Mouse (Mus musculus) cerebellum, adult 9-10 months (tissue): Measurements from ENCODE around the gene Tepp.

ENCODE experiments used
- DNase-seq: peaks from one replicate; pipeline ENCODE4 v3.0.0; 2022

Gene Tepp

GRCm38 (mm10) chr8:95331720-95332436 lies 21.5 kb downstream of the Tepp start, which contains the start of the genes Zfp319 and Usb1:
TSS of gene Zfp319 (minus strand) at chr8:95331950.
TSS of gene Usb1 (plus strand) at chr8:95332284.
- DNase-seq: peak; percentile 93

- DNase-seq: peak; percentile 35
These were observed 22.3 kb downstream of the Tepp start for GRCm38 (mm10) chr8:95332437-95333199.

GRCm38 (mm10) chr8:95335706-95336105 lies 25.3 kb downstream of the Tepp start:
- no peak for DNase-seq

GRCm38 (mm10) chr8:95336363-95336762 lies 26.0 kb downstream of the Tepp start:
- no peak for DNase-seq

- DNase-seq: no peak
These were observed 31.4 kb downstream of the Tepp start for GRCm38 (mm10) chr8:95341721-95342120.

DNA sequence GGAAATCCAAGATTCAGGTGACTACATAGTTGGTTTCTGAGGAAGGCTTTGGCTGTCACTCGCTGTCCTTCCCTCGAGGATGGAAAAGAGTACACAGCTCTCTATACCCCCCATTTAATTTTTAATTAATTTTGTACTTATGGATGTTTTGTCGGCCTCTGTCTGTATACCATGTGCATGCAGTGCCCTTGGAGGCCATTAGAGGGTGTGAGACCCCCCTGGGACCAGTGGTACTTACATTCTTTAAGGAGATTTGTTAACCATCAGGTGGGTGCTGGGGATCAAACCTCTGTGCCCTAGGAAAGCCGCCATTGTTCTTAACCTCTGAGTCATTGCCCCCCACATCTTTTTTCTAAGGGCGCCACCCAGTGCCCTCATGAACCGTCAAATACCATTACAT lies 34.3 kb downstream of the Tepp start:
- DNase-seq: no peak

DNA sequence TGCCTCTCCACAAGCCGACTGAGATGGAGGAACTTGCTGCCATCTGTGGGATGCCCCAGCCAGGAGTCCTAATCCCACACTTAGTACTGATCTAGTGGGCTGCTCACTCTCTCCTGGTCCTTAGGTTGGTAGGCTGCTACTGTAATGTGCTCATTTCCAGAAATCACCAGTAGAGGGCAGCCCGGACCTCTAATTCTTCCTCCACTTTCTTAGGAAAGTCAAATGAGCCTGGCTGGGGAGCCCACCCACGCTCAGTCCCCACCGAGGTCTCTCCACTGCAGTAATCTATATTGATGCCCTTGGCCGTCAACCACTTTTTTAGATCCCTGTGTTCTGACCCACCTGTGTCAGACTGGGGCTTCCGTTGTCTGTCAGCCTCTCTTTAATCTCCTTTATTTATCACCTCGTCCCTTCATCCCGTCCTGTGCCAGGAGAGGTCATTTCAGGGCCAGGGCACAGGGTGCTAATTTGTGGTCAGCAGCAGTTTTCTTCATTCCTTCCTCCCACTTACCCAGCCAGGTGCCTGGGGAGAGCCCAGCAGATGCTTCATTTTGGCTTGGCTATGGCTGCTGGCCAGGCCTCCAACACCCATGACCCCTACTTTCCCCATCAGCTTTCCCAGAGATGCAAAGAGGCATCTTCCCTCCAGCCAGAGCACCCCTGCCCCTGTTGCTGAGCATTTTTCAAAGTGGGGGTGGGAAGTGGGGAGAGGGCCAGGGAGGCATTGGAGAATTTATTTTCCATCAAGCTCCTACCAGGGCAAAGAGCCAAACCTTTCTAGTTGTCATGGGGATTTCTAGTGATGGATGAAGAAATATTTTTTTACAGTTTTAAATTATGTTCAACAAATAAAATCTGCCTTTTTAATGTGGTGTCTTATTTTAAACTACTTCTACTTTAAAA lies 36.5 kb downstream of the Tepp start:
- DNase-seq: peak; percentile 34

DNA sequence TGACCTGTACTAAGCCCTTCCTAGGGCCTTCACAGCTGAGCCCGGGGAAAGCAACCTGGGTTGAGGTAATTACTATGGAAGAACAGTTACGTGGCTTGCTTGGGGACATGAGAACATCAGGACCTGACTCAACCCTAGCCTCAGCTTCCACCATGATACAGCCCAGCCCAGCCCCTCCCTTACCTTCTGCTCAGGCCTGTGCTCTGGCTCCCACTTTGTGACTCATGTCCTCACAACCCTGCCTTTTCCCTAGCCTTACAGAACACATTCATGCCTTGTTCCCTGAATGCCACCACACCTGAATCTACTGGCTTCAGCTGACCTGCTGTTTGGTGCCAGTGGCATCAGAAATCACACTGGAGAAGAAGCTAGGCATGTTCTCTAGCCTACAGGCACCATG lies 38.0 kb downstream of the Tepp start:
- DNase-seq: no peak

- peak; percentile 28 for DNase-seq
These were observed 38.7 kb downstream of the Tepp start for GRCm38 (mm10) chr8:95348811-95349630.

DNA sequence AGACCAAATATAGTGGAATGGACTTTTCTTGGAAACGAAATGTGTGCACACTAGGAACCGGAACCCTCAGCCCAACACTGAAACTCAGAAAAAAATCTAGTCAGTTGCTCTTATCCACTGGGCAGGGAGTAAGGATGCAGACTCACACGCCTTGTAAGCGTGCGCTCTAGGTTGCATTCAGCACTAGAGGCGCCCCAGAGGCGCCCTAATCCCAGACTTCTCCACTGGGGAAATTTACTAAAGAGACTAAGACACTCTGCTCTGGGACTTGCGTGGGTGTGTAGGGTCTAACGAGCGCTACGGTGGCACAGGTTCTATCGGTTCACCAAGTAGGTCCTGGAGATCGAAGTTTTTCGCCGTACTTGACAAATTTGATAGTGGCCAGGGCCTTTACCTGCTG lies 41.1 kb downstream of the Tepp start:
- no peak for DNase-seq

DNA sequence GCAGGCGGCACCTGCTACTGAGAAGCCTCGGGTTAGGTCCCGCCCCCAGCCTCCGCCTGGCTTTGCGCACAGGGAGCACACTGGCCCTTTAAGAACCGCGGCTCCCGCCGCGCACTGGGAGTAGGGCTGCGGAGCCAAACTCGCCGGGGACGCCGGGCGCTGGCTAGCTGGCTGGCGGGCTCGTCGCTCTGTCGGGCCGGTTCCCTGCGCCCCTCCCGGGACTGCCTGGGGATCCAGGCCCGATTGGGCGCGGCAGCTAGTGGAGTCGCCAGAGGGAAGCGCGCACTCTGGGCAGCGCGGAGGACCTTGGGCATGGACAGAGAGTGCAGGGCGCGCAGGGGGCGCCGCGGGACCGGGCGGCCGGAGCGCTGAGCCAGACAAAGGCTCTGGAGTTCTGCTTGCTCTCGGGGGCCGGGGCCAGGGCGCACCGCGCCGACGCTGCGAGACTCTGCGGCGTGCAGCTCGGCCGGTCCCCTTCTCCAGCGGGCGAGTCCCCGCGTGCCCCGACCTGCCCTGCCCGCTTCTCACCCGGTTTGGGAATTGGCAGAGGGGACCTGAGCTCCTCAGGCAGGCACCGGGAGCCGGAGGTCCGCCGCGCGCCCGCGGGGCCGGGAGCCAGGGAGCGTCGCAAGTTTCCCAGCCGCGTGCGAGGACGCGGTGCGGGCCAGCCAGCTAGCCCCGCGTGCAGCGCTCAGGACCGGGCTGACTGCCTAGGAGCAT lies 41.9 kb downstream of the Tepp start, which contains the start of gene Mmp15:
Gene Mmp15, plus strand, starts transcription at position 118 of the 720 bp plus-strand sequence.
- DNase-seq: peak; percentile 21

DNA sequence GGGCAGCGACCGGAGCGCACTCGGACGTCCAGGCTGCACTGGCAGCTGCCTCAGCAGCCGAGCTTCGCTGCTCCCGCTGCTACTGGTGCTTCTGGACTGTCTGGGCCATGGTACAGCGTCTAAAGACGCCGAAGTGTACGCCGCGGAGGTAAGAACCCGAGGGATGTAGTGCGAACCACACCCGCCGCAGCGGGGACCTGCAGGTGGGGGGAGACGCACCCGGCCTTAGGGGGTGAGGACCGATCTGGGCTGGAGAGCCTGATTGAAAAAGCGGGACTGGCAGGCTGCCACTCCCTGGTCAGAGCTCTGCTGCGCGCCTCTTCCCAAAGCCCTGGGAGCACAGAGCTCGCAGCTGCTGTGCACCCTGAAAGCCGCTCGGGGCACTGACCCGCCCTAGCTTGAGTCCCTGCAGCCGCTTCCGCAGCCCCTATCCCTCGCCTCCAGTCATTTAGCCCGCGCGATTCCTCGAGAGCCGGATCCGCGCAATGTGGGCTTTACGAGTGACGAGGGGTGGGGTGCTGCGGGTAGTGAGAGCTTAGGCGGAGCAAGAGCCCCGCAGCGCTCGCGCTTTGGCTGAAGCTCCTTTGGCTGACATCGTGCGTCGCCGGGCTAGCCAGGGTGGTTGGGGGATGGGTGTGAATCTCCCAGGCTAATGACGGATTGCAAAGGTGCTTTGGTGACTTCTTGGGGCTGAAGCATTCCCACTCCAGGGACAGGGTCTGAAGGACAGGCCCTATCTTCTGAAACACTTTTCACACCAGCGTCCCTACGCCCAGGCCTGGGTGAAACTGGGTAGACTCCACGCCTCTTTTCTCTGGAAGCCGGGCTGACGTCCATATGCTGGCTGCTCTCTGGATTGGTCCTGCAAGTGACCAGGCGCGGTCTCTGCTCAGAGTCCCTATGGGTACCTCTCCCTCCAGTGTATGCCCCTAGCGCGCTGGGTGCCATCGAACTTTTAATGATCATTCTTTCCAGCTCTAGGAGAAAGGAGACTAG lies 42.8 kb downstream of the Tepp start:
- peak; percentile 14 for DNase-seq

DNA sequence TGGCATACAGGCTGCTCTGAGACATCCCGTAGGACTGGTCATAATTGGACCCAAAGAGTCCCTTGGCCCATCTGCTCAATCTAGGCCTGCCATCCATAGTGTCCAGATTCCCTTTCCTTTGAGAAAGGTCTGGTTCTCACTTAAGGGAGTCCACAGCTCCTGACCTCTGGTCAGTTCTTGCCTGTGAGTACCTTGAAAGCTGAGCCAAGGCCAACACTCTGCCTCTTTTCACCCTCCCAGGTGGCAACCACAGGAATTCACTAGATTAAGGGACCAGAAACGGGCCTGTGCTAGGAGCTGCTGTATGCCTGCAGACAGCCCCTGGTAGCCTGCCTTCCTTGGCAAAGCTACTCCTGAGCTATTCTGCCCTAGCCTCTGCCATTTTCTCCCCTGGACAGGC lies 44.2 kb downstream of the Tepp start:
- no peak for DNase-seq

DNA sequence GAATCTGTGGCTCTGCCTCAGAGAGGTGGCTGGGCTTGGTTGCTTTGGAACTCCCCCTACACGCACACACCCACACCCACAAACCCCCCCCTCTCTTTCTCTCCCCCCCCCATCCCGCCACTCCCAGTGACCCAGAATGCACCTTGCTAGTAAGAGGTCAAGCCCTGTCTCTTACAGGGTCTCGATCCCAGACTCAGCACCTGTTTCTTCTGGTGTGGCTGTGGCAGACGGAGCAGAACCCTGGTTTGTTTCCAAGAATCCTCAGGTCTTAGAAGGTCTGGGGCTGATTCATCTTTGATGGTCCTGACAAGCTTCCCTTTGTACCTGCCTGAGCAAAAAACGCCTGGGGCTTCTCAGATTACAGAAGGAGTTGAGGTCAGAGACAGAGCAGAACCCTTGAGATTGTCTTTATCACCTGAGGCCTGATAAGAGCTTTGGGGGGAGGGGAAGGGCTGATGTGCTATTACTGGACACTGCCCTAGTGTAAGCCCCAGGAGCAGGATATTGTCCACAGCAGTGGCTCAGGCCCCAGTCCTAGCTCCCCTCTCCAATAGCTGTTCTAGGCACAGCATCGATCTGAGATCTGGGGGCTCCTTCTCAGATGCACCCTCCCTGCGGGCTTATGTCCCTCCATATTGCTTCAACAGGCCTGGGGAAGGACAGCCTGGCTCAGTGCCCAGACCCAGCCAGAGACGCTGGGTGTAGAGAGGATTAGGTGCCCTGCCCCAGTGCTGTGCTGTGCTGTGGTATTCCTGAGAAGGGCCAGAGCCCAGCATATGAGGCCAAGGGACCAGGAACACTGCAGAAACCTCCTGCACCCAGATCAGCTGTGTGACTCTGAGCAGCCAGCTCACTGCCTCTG lies 48.4 kb downstream of the Tepp start:
- DNase-seq: no peak

GRCm38 (mm10) chr8:95360181-95361015 lies 50.0 kb downstream of the Tepp start:
- no peak for DNase-seq

GRCm38 (mm10) chr8:95361016-95361341 lies 50.6 kb downstream of the Tepp start:
- no peak for DNase-seq

- no peak for DNase-seq
These were observed 51.9 kb downstream of the Tepp start for GRCm38 (mm10) chr8:95362272-95362671.

DNA sequence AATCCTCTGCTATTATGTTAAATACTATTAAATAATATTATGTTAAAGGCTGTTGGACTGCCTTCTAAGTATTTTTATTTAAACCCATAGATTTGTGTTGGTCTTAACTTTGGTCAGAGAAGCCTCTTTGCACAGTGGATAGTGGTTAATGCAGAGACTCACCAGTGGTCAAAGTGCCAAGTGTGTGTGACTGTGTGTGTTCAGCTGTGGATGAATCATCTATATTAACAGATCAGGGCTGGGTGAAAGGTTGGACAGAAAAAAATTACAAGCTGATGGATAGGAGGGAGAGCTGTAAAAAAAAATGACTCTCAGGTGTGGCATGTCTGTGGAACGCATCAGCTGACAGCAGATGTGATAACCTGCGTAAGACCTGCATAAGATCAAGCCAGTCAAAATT lies 53.5 kb downstream of the Tepp start:
- DNase-seq: no peak
